Mouse (Mus musculus) megakaryocyte progenitor cell, adult 5-6 weeks (primary cell): ENCODE measurements at regions not wholly inside any gene's neighbourhood (a gene's known extent, or its start where the extent isn't known, plus 50 kb on each side); places are given as distances from the start of the nearest gene placed in this dataset.
"Not testable (repeated sequence)": the region's sequence is repeated elsewhere in the genome, so short reads cannot be mapped to it uniquely, and the experiment has no call there.

Experiments used
- ATAC-seq: replicated peaks from 2 replicates; pipeline ENCODE4 v1.8.0; 2016; ENCODE audit warnings: mild to moderate bottlenecking, moderate TSS enrichment, inconsistent platforms; ENCODE audit not compliant: poor library complexity

DNA sequence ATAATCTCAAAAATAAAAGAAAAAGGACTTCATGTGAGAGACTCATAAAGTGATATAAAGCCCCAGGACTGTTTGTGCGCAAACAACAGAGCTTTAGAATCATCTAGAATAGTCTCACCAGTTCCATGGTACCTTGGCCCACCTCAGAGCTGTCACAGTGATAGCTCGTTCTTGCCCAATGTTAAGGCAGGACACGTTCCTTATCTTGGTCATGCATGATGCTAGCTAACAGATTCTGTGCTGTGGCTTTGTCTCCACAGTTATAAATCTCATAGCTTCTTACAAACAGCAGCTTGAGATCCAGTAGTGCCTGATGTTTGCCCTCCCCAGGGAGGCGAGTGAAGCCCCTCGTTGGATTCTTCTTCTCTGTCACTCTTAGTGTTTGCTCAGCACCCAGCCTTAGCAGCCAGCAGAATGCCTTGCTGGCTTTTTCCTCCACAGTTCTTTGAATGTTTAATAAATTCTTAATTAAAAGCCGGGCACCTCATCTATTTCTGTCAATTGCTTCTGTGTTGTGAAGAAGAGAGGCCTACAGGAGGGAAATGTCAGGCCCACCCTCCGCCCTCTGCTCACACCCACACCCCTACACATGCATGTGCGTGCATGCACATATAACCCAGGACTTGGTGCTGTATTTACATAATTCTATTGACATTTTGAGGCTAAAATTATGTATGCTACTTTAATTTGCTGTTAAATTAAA is 515.6 kb upstream of the Fam160b2 start:
- peak; percentile 61 for ATAC-seq

DNA sequence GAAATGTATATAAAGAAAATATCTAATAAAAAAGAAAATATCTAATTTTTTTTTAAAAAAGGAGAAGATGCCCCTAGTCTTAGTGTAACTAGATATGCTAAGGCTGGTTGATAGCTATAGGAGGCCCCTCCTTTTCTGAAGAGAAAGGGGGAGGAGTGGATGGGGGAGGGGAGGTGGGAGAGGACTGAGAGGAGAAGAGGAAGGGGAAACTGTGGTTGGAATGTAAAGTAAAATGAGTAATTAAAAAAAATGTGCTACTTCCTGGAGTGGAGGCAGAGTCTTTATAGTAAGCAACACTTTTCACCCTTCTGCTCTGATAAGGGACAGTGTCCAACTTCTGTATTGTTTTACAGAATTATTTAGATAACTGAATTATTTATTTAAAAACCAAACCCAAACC is 513.6 kb upstream of the Fam160b2 start:
- peak; percentile 68 for ATAC-seq

DNA sequence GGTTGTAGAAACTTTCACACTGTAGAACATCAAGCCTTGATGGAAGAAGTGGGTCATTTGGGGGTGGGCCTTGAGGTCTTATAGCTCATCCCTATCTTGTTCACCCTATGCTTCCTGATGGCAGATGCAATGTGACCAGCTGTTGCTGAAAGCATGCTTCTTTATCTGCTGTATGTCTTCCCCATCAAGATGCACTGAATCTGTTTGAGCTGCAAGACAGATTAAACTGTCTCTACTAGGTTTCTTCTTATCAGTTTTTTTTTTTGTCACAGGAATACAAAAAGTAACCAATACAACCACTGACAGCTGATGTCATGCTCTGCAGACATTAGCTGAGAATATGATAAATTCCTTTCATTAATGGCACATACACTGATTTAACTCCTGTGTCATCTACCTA is 505.0 kb upstream of the Fam160b2 start:
- ATAC-seq, result no peak

DNA sequence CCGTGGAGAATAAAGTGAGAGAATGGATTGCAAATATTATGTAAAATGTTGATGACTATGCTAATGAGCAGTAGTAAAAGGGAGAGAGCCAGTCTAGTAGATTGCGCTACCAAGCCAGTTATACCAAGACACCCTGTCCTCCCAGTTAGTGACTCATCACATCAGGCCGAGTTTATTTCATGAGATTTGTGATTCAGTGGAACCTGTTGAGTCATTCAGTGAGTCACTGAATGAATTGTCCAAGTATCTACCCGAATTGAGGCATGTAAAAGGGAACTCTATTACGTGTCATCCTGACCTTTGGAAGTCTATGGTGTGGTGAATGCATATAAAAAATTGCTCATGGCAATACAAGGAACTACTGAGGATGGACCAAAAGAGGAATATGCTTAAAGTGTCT is 504.3 kb upstream of the Fam160b2 start:
- no peak for ATAC-seq

DNA sequence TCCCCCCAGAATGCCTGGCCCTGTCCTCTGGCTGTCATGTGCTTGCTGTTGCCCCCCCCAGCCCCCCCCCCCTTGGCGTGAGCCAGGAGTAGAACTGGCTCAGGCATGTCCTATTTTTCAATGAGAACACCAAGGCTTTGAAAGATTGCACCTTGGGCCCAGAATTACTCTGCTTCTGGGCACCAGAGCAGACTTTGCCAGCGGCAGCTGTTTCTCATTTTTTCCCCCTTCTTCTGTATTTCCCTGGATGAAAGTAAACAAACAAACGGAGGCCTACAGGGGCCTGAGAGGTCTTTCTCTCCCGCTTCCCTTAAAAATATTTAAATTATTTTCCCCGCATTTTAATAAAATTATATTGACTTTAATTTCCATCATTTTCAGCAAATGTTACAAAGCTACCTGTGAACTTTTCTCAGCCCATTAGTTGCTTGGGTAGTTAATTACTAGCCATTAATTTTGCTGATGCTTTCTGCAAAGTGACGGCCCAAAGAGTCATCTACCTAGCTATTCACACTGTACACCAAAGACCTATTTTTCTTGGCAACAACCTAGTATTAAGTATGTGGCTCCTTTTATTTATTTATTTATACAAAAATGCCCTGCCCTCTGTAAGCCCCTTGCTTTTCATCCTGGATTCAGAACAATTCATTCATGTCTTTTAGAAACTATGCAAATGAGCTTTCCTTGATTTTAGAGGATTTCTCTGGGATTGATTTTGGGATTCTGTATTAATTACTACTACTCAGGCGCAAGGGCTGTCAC is 496.2 kb upstream of the Fam160b2 start:
- no peak for ATAC-seq

DNA sequence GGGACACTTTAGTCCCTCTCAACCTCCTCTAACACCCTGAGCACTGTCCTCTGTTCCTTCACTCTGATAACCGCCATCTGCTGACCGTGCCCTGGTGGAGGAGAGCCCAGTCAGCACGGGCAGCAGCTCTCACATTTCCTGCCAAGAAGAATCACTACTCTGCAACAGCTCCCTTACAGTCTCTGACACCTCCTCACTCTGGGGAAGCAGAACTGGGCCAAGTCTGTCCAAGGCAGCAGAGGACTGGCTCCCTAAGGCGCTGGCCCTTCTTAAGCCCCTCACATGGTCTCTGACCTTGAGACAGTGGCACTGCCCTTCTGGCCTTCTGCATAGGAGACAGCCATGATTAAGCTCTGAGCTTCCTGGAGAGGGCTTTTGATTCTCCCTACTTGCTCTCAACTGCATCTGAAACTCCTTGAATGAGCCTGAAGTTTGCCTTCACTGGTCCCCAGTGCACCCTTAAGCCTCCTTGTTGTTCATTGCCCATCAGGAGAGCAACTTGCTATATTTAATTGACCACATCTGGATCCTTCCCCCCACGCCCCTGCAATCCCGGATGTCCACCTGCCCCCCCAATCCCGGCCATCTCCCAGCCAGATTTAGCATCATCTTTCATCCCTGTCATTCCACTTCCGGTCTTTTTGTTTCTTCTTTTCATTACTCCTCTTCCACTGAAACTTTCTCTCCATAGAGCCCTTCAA is 493.1 kb upstream of the Fam160b2 start:
- no peak for ATAC-seq

DNA sequence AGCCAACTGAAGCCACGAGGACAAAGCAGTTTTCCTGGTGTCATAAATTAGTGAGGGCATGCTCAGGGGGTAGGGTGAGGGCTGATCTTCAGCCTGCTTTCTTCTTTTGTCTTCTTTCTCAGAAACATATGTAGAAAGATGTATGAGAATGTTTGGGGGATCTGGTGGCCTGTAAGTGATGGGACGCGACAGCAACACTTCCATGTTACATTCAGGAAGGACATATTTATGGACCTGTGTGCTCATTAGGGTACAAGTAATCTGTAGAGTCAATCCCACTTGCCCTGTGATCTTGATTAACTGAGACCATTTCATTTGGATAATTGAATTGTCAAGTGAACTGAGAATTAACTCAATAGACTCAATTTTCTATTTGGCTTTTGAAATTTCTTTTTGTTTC is 486.1 kb upstream of the Fam160b2 start:
- no peak for ATAC-seq

DNA sequence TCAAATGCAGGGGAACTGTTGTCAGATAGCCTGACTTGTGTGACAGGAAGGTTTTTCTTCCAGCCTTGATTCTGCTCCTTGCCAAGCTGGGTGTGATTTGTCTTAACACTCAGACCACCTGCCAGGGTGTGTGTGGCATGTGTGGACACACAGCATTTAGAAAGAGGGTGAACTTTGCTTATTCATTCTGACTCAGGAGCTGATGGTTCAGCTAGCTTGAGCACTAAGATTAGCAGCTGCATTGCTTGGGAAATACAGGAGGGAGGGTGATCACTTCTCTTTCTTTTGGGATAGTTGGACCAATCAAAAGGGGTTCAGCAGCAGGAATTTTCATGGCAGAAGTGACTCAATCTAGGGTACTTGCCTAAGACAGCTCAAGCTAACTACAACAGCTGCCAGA is 482.7 kb upstream of the Fam160b2 start:
- peak; percentile 23; the same call in 1 of the 2 replicates for ATAC-seq

DNA sequence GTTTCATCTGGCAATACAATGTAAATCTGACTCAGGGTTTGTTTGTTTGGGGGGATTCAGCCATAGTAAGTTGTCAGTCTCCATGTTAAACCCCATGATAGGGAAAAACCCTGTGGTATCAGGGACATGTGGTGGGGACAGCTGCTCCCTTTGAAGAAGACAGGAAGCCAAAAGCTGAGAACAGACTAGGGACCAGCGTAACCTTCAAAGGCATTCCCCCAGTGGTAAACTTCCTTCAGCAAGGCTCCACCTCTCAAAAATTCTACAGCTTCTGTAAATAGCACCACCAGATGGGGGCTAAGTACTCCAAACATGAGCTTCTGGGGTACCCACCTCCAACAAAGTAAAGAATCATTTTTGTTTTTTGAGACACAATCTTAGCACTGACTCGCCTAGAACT is 476.0 kb upstream of the Fam160b2 start:
- ATAC-seq, result no peak

DNA sequence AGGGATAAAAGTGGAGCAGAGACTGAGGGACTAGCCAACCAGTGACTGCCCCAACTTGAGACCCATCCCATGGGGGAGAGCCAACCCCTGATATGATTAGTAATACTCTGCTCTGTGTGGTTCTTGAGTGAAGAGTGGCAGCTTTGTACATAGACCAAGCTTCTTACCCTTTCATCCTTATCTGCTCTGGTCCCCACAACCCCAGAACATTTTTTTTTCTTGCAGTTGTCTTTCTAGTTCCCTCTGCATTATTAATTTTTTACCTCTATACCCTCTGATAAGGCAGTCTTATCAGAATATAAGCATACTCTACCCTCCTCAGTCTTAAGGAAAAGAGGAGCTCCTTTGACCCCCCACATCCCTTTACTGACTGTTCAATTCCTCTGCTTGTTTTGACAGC is 474.4 kb upstream of the Fam160b2 start:
- ATAC-seq, result no peak

DNA sequence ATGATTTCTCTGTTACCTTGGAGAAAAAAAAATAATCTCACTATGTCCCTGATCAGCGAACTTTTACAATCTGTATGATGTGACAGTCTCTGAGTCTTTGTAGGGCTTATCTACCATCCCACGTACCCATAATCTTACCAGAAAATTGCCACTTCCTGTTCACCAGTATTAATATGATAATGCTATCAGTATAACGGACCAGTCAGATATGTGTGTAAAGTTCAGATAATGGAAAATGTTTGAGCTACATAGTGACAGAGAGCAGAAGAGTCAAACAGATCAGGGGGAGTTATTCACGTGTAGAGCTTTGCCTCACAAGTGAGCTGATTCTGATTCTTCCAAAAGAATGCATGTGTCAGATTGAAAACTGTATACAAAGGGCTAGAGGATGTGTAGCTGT is 466.0 kb upstream of the Fam160b2 start:
- peak; percentile 86 for ATAC-seq

DNA sequence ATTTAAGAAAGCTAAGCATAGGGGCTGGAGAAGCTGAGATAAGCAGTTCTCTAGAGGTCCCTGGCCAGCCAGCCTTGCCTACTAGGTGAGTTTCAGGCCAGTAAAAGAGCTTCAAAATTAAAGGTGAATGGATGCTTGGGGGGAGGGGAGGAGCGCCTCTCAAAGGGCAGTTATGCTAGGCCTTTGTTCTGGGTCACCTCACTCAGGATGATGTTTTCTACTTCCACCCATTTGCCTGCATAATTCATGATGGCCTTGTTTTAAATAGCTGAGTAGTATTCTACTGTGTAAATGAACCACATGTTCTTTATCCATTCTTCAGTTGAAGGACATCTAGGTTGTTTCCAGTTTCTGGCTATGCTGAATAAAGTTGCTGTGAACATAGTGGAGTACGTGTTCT is 457.0 kb upstream of the Fam160b2 start:
- ATAC-seq, result no peak

DNA sequence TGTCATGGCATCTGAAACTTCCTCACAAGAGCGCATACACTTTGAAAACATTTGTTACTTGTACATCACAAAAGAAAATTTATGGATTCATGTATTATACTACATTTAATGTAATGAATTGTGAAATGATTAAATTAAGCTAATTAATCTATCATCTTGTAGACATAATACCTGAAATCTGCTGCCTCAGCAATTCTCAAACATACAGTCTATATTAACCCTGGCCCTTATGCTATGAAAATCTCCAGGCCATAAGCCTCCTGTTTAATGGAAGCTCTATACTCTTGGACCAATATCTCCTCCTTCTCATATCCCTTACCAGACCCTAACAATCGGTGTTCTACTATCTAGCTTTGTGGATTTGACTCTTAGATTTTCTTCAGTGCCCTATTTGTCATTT is 455.8 kb upstream of the Fam160b2 start:
- no peak for ATAC-seq

DNA sequence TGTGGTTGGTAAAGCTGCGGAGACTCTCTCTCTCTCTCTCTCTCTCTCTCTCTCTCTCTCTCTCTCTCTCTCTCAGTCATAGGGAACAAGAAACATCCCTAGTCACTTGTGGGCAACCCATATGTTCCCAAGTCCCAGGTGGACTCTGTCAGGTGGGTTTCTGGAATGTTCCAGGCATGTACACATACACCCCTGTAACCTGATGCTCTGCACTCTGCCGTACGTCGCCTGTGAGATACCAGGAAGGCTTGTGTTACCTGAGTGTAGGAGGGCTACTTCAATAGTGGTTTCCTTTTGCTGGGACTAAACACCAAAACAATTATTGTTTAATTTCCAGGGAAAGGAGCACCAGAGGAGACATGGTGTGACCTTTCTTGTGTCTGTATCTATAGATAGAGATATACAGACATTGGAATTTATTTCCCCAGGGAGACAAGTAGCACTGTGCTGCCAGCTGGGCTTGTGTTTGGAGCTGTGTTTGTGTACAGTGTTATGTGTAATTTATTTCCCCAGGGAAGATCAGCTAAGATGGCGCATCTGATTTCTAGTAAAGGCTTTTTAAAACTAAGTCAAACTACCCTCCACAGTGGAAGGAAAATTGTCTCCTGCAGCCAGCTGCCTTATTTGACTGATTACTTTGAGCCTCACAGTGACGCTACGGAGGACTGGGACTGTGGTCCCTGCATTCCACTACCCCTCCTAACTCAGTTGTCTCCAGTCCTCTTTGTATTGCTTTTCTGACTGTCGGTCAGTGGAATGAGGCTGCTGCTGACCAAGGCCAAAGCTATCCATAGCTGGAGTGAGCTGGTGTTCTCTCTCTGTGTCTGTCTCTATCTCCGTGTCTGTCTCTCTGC is 454.4 kb upstream of the Fam160b2 start:
- no peak for ATAC-seq

DNA sequence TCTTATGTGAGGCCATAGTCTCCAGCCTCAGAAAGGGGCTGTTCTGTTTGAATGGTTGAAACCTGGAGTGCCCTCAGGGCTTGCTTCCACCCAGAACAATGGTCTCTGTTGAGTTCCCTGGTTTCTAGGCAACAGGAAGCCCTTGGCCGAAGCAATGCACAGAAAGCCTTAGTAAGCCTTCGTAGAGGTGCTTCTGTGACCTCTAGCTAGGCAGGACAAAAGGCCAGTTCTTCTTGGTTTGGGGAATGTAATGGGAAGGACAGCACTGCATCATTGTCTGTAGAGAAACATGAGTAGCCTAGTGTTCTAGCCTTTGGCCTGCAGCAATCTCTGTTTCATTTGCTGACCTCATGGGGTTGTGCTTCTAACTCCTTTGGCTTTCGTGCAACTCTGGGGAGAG is 447.5 kb upstream of the Fam160b2 start:
- no peak for ATAC-seq

DNA sequence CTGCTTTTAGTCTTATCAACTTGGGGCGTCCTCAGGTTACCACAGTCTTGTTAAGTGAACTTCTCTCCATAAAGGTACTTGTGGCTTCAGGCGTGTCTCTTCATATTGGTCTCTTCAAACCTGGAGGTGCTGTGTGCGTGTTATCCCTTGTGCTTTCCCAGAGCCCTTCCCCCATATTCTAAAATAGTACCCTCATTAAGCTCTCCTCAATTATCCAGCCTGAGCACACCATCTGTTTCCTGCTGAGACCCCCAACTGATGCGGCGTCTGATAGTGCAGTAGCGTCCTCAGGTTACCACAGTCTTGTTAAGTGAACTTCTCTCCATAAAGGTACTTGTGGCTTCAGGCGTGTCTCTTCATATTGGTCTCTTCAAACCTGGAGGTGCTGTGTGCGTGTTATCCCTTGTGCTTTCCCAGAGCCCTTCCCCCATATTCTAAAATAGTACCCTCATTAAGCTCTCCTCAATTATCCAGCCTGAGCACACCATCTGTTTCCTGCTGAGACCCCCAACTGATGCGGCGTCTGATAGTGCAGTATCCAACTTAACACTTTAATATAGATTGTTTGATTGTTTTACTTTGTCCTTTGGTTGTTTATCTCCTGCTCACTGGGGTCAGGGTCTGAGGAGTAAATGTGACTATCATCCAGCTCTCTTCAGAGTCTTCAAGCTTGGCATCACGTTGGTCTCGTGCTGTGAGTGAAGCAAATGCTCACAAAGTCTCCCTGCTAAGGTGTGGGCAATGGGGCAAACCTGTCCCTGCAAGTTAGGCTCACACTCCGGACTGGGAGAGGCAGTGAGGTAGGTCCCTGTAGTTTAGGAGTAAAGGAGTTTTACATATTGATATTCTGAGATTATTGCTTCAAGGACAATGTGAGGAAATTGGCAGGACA is 444.5 kb upstream of the Fam160b2 start:
- not testable (repeated sequence) for ATAC-seq

DNA sequence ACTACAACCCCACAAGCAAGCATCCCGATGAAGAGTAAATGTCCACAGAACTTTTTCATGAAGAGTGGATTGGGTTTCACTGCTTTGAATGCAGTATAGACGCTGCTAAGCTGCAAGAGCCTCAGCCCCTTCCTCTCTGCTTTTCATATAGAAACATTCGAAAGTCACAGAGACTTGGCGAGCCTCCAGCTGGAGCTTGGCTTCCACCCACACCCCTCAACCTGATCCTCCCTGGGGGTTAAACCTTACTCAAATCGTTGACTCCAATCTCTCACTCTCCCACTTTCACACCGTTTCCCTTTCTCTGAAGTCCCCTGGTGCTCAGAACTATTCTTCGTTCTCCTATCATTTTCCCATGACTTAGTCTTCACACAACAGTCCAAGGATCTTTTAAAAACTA is 437.0 kb upstream of the Fam160b2 start:
- no peak for ATAC-seq

DNA sequence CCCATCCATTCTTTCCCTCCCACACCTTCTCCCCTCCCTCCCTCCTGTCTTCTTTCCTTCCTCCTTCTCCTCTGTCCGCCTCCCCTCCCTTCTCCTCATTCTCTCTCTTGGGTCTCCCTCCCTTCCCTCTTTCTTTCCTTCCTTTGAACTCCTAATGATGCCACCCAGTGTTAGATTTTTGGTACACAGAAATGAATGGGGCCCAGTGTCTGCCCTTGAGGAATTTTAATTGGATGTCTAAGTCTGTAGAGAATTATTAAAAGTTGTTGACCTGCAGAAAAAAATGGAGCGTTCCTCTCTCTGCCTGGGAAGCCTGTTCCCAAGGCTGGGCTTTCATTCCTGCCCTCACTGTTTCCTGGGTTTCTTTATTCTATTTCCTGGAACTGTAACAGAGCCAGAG is 434.0 kb upstream of the Fam160b2 start:
- no peak for ATAC-seq

DNA sequence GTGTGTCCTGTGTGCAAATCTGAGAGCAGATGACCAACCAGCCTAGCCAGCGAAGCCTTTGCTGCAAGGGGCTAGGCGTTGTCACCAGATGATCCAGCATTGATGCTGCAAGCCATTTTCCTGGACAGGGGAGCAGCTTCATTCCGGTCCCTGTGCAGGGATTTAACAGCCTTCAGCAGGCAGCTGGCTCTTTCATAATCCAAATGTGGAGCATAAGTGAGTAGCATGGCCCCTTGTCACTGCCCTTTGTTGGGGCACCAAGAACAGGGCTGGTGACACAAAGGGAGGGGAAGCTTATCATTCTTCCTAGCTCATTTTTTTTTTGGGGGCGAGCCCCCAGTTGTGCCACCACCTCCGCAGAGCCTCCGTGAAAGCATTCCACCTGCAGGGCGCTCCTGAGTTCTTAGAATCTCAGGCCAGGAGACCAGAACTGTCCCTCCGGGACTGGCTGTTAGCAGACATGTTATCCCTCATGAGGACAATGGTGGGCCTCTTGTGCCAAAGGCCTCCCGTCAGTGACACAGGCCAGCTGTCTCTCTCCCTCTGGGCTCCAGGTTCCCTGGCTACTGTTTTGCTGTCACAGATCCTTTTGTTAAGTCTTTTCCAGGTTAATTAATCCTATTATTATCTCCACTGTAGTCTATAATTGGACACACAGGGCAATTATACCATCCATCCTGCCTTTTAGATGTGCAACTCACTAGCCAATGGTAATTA is 430.7 kb upstream of the Fam160b2 start:
- no peak for ATAC-seq
